ENCODE assay signal across 8 mouse cellular contexts in genomic region chr1:122212484-122212883, GRCm38 (mm10).
DNase-seq lines count a peak whose midpoint lies in the region; ATAC-seq and TF ChIP-seq lines count a peak whose summit lies in the region.

No protein-coding gene starts in this region.

- no peak overlapping the region for H3K4me2 ChIP-seq in heart, postnatal 0 days (ENCODE audit: low read depth, low read length)

- DNase-seq in heart, postnatal 0 days (ENCODE audit: low spot score): peak; percentile 5
- no peak for DNase-seq in heart, adult 8-10 months (ENCODE audit: low spot score)
- peak; percentile 1 for DNase-seq in urinary bladder, postnatal 36 days (ENCODE audit: low spot score in 2 of 2)
- no peak for DNase-seq in urinary bladder, postnatal 10 days (ENCODE audit: low spot score)
- peak; percentile 8 to 72 for DNase-seq in left cerebral cortex, postnatal 25 days (ENCODE audit: low spot score in 2 of 2)
- DNase-seq in right cerebral cortex, postnatal 25 days: peak; percentile 24
- DNase-seq in thymus, adult 18-20 months: no peak
- no peak for DNase-seq in gastrocnemius, adult 8-10 months (ENCODE audit: low spot score in 2 of 2)

- TF ChIP-seq CTCF in heart, postnatal 0 days (IDR thresholded peaks at IDR 0.05; ENCODE audit: low read depth): no peak

- peak; percentile 24; the same call in 1 of the 2 replicates for ATAC-seq in heart, postnatal 0 days (ENCODE audit: insufficient read depth, low read depth)

- no peaks in the 10 kb centered on the region for H3K4me1 ChIP-seq in heart, postnatal 0 days (ENCODE audit: control insufficient read depth, insufficient read depth)

- no peak overlapping the region for H3K4me3 ChIP-seq in heart, postnatal 0 days (ENCODE audit: low read depth, low read length)

- H3K36me3 ChIP-seq in heart, postnatal 0 days (replicated peaks; ENCODE audit: control insufficient read depth, insufficient read depth, low read length): no peaks in the 10 kb centered on the region

- intact Hi-C loops in left cerebral cortex, postnatal 25 days (cut with DNase I): no loop called here

- no peak overlapping the region for H3K9ac ChIP-seq in heart, postnatal 0 days (replicated peaks; ENCODE audit: low read depth, low read length)

- H3K27ac ChIP-seq in heart, postnatal 0 days (ENCODE audit: low read depth): no peak overlapping the region

- no peaks in the 10 kb centered on the region for H3K27me3 ChIP-seq in heart, postnatal 0 days (ENCODE audit: control insufficient read depth, insufficient read depth, low read length)

- 23% methylated on average over 2 of the region's 2 CpGs for WGBS in heart, postnatal 0 days

- TF ChIP-seq EP300 in heart, postnatal 0 days (IDR thresholded peaks at IDR 0.05; ENCODE audit: low read depth): no peak

- H3K9me3 ChIP-seq in heart, postnatal 0 days (replicated peaks; ENCODE audit: control insufficient read depth, low read length): no peaks in the 10 kb centered on the region; the same call in 1 of the 2 replicates

Comparison
In these comparisons a context has a peak if more than half of its experiments do, and no peak if none do; other contexts are left out.
1. DNase-seq: peak in heart, postnatal 0 days (single experiment), urinary bladder, postnatal 36 days (2 of 2), left cerebral cortex, postnatal 25 days (2 of 2) and right cerebral cortex, postnatal 25 days (single experiment); none in heart, adult 8-10 months (single experiment), urinary bladder, postnatal 10 days (single experiment), thymus, adult 18-20 months (0 of 2) and gastrocnemius, adult 8-10 months (0 of 2).